Mouse (Mus musculus) kidney, postnatal 0 days (tissue): ENCODE measurements around the gene Eefsec. TPM values are rescaled to one million over a fixed set of nuclear protein-coding genes. Genes with fewer than 3 reads are reported as not detected.

ENCODE experiments used
- ATAC-seq: fragments of 200-750 bp; cut with Nextera tagmentation; replicated peaks from 2 replicates; pipeline ENCODE4 v1.8.0; 2017; ENCODE audit warnings: low read depth, moderate number of reproducible peaks, moderate TSS enrichment, moderate library complexity; ENCODE audit not compliant: low FRiP score
- DNase-seq: peaks from one replicate; pipeline ENCODE4 v3.0.0-alpha.2; 2016; ENCODE audit warnings: low spot score
- H3K27ac ChIP-seq: fragments of 300-500 bp; sonication (generic); 2 replicates; pipeline ENCODE4 v1.5.1; 2014; ENCODE audit warnings: mild to moderate bottlenecking
- H3K27me3 ChIP-seq: fragments of 300-500 bp; sonication (generic); 2 replicates; pipeline ENCODE4 v1.6.1; 2014; ENCODE audit warnings: low read length, mixed read lengths; ENCODE audit not compliant: insufficient read depth
- H3K36me3 ChIP-seq: fragments of 300-500 bp; sonication (generic); 2 replicates; pipeline ENCODE4 v1.6.1; 2014; ENCODE audit warnings: low read length, mixed read lengths; ENCODE audit not compliant: insufficient read depth
- H3K4me1 ChIP-seq: fragments of 300-500 bp; sonication (generic); replicated peaks from 2 replicates; pipeline ENCODE4 v1.6.1; 2014; ENCODE audit warnings: antibody characterized with exemption, low read length, mixed read lengths; ENCODE audit not compliant: insufficient read depth
- H3K4me2 ChIP-seq: fragments of 300-500 bp; sonication (generic); 2 replicates; pipeline ENCODE4 v1.6.1; 2014; ENCODE audit warnings: mild to moderate bottlenecking, low read length, moderate library complexity, mixed read lengths
- H3K4me3 ChIP-seq: fragments of 300-500 bp; sonication (generic); replicated peaks from 2 replicates; pipeline ENCODE4 v1.5.1; 2014; ENCODE audit warnings: low read depth, low read length
- H3K9ac ChIP-seq: fragments of 300-500 bp; sonication (generic); 2 replicates; pipeline ENCODE4 v1.6.1; 2014; ENCODE audit warnings: low read depth, low read length
- H3K9me3 ChIP-seq: fragments of 300-500 bp; sonication (generic); replicated peaks from 2 replicates; pipeline ENCODE4 v1.6.1; 2016; ENCODE audit warnings: low read length, inconsistent platforms, mixed read lengths
- CTCF ChIP-seq: IDR thresholded peaks from 2 replicates; pipeline ENCODE4 v1.5.1; 2016; ENCODE audit warnings: antibody characterized with exemption, low read depth, mild to moderate bottlenecking, moderate library complexity
- WGBS: fragments of 180-500 bp; shearing (Covaris S2); extraction: QIAGEN DNeasy Blood & Tissue Kit; methylation state at CpG from one replicate; pipeline ENCODE4 v1.1.7; 2014; 5-methylcytosine and 5-hydroxymethylcytosine counted together
- polyA plus RNA-seq: library from polyadenylated mRNA; unstranded; fragments of >200 nt; fragmentation: Nextera tagmentation; extraction: Ambion mirVana; gene quantifications from 2 replicates; pipeline ENCODE4 v1.2.1, GENCODE M21; 2015

Gene Eefsec
- polyA plus RNA-seq, 1 experiment from 2014 or later: 34.8 TPM

- ATAC-seq (peak; percentile 77; the same call in 1 of the 2 replicates), DNase-seq (peak; percentile 85)
- Histone ChIP-seq H3K9ac (no peak overlapping the region), H3K9me3 (no peaks in the 10 kb centered on the region), H3K27me3 (no peaks in the 10 kb centered on the region), H3K27ac (no peak overlapping the region), H3K4me2 (no peak overlapping the region), H3K36me3 (no peaks in the 10 kb centered on the region), H3K4me1 (no peaks in the 10 kb centered on the region), H3K4me3 (no peak overlapping the region)
- TF ChIP-seq CTCF: peak; percentile 86
- 12% methylated on average over 4 of the region's 4 CpGs for WGBS
Observed at GRCm38 (mm10) chr6:88431202-88431601, 15.1 kb downstream of the Eefsec start.

GRCm38 (mm10) chr6:88416130-88416758 is 30.1 kb downstream of the Eefsec start:
- TF ChIP-seq CTCF: no peak
- Histone ChIP-seq H3K27me3 (no peaks in the 10 kb centered on the region), H3K36me3 (no peaks in the 10 kb centered on the region), H3K4me1 (0 out of 2 replicates have a peak, but pooled peaks cover 12% of the 10 kb centered on the region), H3K9ac (no peak overlapping the region), H3K4me2 (no peak overlapping the region), H3K4me3 (no peak overlapping the region), H3K9me3 (no peaks in the 10 kb centered on the region), H3K27ac (0 out of 2 replicates have a peak overlapping the region, but pooled peaks have one; percentile 50)
- WGBS: 63% methylated on average over 7 of the region's 7 CpGs
- DNase-seq (no peak), ATAC-seq (no peak; the same call in 1 of the 2 replicates)

DNA sequence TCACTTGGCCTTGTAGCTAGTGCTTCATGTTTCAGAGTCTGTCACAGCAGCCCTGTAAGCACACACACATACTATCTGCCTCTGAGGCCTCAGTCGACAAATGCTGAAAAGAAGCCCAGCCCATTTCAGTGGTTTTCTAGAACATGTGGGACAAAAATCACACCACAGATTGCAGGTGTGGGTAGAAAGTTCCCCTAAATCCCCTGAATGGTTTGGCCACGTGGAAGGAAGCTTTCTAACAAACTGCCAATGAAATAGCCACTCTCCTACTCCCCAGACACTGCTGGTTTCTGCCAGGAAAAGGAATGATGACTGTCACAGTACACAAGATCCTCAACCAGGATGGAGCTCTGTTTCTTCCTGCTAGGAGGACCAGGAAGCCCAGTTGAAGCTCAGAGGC is 33.7 kb downstream of the Eefsec start:
- Histone ChIP-seq H3K9me3 (no peaks in the 10 kb centered on the region), H3K4me3 (no peak overlapping the region), H3K36me3 (no peaks in the 10 kb centered on the region), H3K4me2 (no peak overlapping the region), H3K27ac (no peak overlapping the region), H3K4me1 (0 out of 2 replicates have a peak, but pooled peaks cover 15% of the 10 kb centered on the region), H3K9ac (no peak overlapping the region), H3K27me3 (no peaks in the 10 kb centered on the region)
- DNase-seq: no peak
- WGBS: 60% methylated on average over 2 of the region's 2 CpGs
- TF ChIP-seq CTCF: no peak
- no peak for ATAC-seq

DNA sequence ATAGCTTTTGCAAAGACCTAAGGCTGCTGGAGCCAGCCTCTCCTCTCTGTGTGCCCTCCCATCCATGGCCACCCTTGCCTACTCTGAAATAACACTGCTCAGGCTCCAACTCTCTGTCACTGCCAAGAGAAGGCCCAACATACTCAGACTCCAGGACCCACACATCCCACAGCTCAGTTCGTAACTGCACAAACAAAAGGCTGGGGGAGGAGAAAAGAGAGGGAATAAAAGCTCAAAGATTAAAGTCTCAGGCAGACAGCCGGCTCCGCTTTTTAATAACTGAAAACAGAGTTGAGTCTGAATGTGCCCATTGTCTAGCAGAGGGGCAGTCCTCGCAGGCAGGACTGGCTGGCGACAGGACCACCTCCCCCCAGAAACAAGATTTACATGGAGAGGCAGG is 36.8 kb downstream of the Eefsec start:
- H3K4me3 ChIP-seq: no peak overlapping the region
- 0 out of 2 replicates have a peak, but pooled peaks cover 12% of the 10 kb centered on the region for H3K4me1 ChIP-seq
- no peak overlapping the region; the same call in 1 of the 2 replicates for H3K27ac ChIP-seq
- H3K9me3 ChIP-seq: no peaks in the 10 kb centered on the region
- ATAC-seq (no peak), DNase-seq (no peak)
- WGBS: 41% methylated on average over 5 of the region's 5 CpGs
- TF ChIP-seq CTCF: no peak
- H3K4me2 ChIP-seq: no peak overlapping the region
- no peak overlapping the region for H3K9ac ChIP-seq
- H3K36me3 ChIP-seq: no peaks in the 10 kb centered on the region
- no peaks in the 10 kb centered on the region for H3K27me3 ChIP-seq

DNA sequence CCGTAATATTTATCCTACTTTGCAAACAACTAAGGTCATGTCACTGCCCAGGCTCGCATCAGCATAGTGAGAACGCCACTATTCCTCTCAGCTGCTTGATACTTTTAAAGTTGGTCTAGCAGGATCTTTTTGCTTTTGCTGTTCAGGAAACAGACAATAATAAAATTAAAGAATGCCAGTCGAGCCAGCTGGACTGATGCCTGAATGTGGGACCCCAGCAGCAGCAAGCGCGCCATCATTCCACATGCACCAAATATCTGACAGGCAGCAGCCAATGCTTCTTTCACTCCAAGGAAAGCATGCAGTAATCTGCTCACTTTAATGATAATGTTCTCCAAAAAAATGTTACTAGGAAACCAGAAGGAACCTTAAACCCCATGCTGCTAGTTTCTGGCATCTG is 45.9 kb downstream of the Eefsec start:
- no peak for TF ChIP-seq CTCF
- Histone ChIP-seq H3K4me1 (no peaks in the 10 kb centered on the region), H3K27me3 (no peaks in the 10 kb centered on the region), H3K9me3 (no peaks in the 10 kb centered on the region), H3K4me2 (no peak overlapping the region), H3K9ac (no peak overlapping the region), H3K27ac (no peak overlapping the region), H3K4me3 (no peak overlapping the region), H3K36me3 (no peaks in the 10 kb centered on the region)
- ATAC-seq (no peak), DNase-seq (no peak)
- WGBS: 71% methylated on average over 6 of the region's 6 CpGs

GRCm38 (mm10) chr6:88397985-88398384 is 48.4 kb downstream of the Eefsec start:
- no peaks in the 10 kb centered on the region for H3K27me3 ChIP-seq
- peak; percentile 32; the same call in 1 of the 2 replicates for TF ChIP-seq CTCF
- ATAC-seq: no peak
- no peaks in the 10 kb centered on the region for H3K4me1 ChIP-seq
- WGBS: 73% methylated on average over 2 of the region's 2 CpGs
- H3K27ac ChIP-seq: no peak overlapping the region
- no peak overlapping the region for H3K4me2 ChIP-seq
- H3K9ac ChIP-seq: no peak overlapping the region
- no peak for DNase-seq
- H3K9me3 ChIP-seq: no peaks in the 10 kb centered on the region
- H3K4me3 ChIP-seq: no peak overlapping the region
- H3K36me3 ChIP-seq: no peaks in the 10 kb centered on the region
